Mouse (Mus musculus) hindbrain, postnatal 0 days (tissue): Measurements from ENCODE around the gene Tmem97. TPM values are rescaled to one million over a fixed set of nuclear protein-coding genes. Genes with fewer than 3 reads are reported as not detected.
A peak's percentile ranks its signal among the peaks of the same experiment; 100 is the strongest.

ENCODE experiments used
- ATAC-seq: fragments of 200-750 bp; cut with Nextera tagmentation; 2 replicates; pipeline ENCODE4 v1.8.0; 2017; ENCODE audit warnings: mild to moderate bottlenecking, moderate TSS enrichment, moderate library complexity
- DNase-seq: peaks from one replicate; pipeline ENCODE4 v3.0.0-alpha.2; 2015; ENCODE audit warnings: low spot score
- H3K27ac ChIP-seq: fragments of 300-500 bp; sonication (generic); 2 replicates; pipeline ENCODE4 v1.5.1; 2014; ENCODE audit warnings: mild to moderate bottlenecking
- H3K27me3 ChIP-seq: fragments of 300-500 bp; sonication (generic); 2 replicates; pipeline ENCODE4 v1.6.1; 2014; ENCODE audit warnings: low read length, mixed read lengths; ENCODE audit not compliant: insufficient read depth
- H3K36me3 ChIP-seq: fragments of 300-500 bp; sonication (generic); 2 replicates; pipeline ENCODE4 v1.6.1; 2014; ENCODE audit warnings: low read length, mixed read lengths; ENCODE audit not compliant: insufficient read depth
- H3K4me1 ChIP-seq: fragments of 300-500 bp; sonication (generic); 2 replicates; pipeline ENCODE4 v1.6.1; 2014; ENCODE audit warnings: antibody characterized with exemption, low read length, mixed read lengths; ENCODE audit not compliant: insufficient read depth
- H3K4me2 ChIP-seq: fragments of 300-500 bp; sonication (generic); 2 replicates; pipeline ENCODE4 v1.6.1; 2014; ENCODE audit warnings: low read depth, mild to moderate bottlenecking, low read length, moderate library complexity, mixed read lengths
- H3K4me3 ChIP-seq: fragments of 300-500 bp; sonication (generic); 2 replicates; pipeline ENCODE4 v1.5.1; 2014; ENCODE audit warnings: low read length
- H3K9ac ChIP-seq: fragments of 300-500 bp; sonication (generic); replicated peaks from 2 replicates; pipeline ENCODE4 v1.6.1; 2014; ENCODE audit warnings: mild to moderate bottlenecking, low read length, moderate library complexity, mixed read lengths
- H3K9me3 ChIP-seq: fragments of 300-500 bp; sonication (generic); 2 replicates; pipeline ENCODE4 v1.6.1; 2016; ENCODE audit warnings: low read length, mixed read lengths
- CTCF ChIP-seq: IDR thresholded peaks from 2 replicates; pipeline ENCODE4 v1.5.1; 2016; ENCODE audit warnings: antibody characterized with exemption, control low read depth, low read depth
- WGBS: fragments of 180-500 bp; shearing (Covaris S2); extraction: QIAGEN DNeasy Blood & Tissue Kit; methylation state at CpG from one replicate; pipeline ENCODE4 v1.1.7; 2014; 5-methylcytosine and 5-hydroxymethylcytosine counted together
- polyA plus RNA-seq: library from polyadenylated mRNA; unstranded; fragments of >200 nt; fragmentation: Nextera tagmentation; extraction: Ambion mirVana; gene quantifications from 2 replicates; pipeline ENCODE4 v1.2.1, GENCODE M21; 2015
- total RNA-seq: library from RNA; depleted of rRNA; stranded (reverse); fragments of >200 nt; gene quantifications from 2 replicates; pipeline ENCODE4 v1.2.3, GENCODE M21; 2014

The Tmem97 gene
- total and polyA plus RNA-seq, 2 experiments from 2014 or later: 39.0 to 42.8 TPM

GRCm38 (mm10) chr11:78569806-78570205 is 19.2 kb upstream of the Tmem97 start:
- 64% methylated on average over 3 of the region's 3 CpGs for WGBS
- ATAC-seq: no peak

GRCm38 (mm10) chr11:78568827-78569226 is 18.2 kb upstream of the Tmem97 start:
- H3K9me3 ChIP-seq: no peaks in the 10 kb centered on the region
- no peak for TF ChIP-seq CTCF
- H3K4me2 ChIP-seq: no peak overlapping the region
- no peak for DNase-seq
- H3K36me3 ChIP-seq: peaks cover 26% of the 10 kb centered on the region
- 86% methylated on average over 10 of the region's 10 CpGs for WGBS
- H3K4me1 ChIP-seq: no peaks in the 10 kb centered on the region
- no peak overlapping the region for H3K27ac ChIP-seq
- no peak for ATAC-seq
- H3K27me3 ChIP-seq: no peaks in the 10 kb centered on the region
- no peak overlapping the region for H3K4me3 ChIP-seq
- H3K9ac ChIP-seq: no peak overlapping the region

More at GRCm38 (mm10) chr11:78569806-78570205, 19.2 kb upstream of the Tmem97 start:
- H3K9ac ChIP-seq: no peak overlapping the region
- H3K36me3 ChIP-seq: peaks cover 26% of the 10 kb centered on the region
- TF ChIP-seq CTCF: no peak
- DNase-seq: no peak
- H3K9me3 ChIP-seq: no peaks in the 10 kb centered on the region
- H3K27ac ChIP-seq: no peak overlapping the region
- H3K27me3 ChIP-seq: no peaks in the 10 kb centered on the region
- H3K4me3 ChIP-seq: no peak overlapping the region
- no peaks in the 10 kb centered on the region for H3K4me1 ChIP-seq
- no peak overlapping the region for H3K4me2 ChIP-seq

DNA sequence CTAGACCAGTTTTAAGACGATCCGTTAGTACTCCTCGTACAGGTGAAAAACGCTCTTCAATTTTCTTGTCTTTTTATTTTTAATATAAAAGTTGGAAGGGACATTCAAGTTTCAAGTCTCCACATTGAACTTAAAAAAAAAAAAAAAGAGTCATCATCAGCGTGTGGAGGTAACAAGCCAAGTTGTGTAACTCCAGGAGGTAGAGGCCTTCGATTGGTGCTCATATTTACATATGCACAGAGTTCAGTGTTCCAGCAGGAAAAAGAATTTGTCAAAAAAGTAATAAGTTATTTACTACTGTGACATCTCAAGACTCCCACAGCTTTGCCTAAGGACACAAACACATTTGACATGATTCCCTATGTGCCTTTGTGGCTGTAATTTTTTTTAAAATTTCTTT is 17.0 kb upstream of the Tmem97 start:
- TF ChIP-seq CTCF: no peak
- H3K4me1 ChIP-seq: no peaks in the 10 kb centered on the region
- H3K27me3 ChIP-seq: no peaks in the 10 kb centered on the region
- 89% methylated on average over 6 of the region's 6 CpGs for WGBS
- H3K4me2 ChIP-seq: no peak overlapping the region
- H3K36me3 ChIP-seq: peaks cover 21% of the 10 kb centered on the region
- H3K9me3 ChIP-seq: no peaks in the 10 kb centered on the region
- H3K27ac ChIP-seq: no peak overlapping the region
- H3K4me3 ChIP-seq: no peak overlapping the region
- H3K9ac ChIP-seq: no peak overlapping the region
- no peak for ATAC-seq
- DNase-seq: no peak

GRCm38 (mm10) chr11:78566775-78567174 is 16.2 kb upstream of the Tmem97 start:
- ATAC-seq: no peak
- peaks cover 12% of the 10 kb centered on the region; the same call in 1 of the 2 replicates for H3K36me3 ChIP-seq
- DNase-seq: no peak
- 71% methylated on average over 6 of the region's 6 CpGs for WGBS
- TF ChIP-seq CTCF: no peak
- H3K4me3 ChIP-seq: no peak overlapping the region
- H3K4me2 ChIP-seq: no peak overlapping the region
- no peak overlapping the region for H3K9ac ChIP-seq
- H3K27ac ChIP-seq: no peak overlapping the region
- H3K4me1 ChIP-seq: no peaks in the 10 kb centered on the region
- H3K9me3 ChIP-seq: no peaks in the 10 kb centered on the region
- H3K27me3 ChIP-seq: no peaks in the 10 kb centered on the region

DNA sequence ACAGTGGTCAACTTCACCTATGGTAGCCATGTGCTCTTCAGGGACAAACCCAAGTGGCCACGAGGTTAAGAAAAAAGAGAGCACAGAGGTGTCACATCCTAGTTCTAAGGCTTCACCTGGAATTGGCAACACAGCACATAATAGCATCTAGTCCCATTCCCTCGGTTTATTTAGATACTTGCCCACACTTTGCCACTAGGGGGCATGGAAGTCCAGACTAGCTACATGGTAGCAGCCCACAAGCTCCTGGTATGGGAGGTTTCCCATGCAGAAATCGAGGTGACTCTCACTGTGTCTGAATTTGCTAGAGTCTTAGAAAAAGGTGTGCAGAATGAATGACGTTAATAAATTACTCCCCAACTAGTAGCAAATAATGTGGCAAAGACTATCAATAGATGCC is 9.9 kb upstream of the Tmem97 start:
- Histone ChIP-seq H3K27ac (no peak overlapping the region), H3K27me3 (no peaks in the 10 kb centered on the region), H3K36me3 (no peaks in the 10 kb centered on the region), H3K4me3 (no peak overlapping the region), H3K4me2 (no peak overlapping the region), H3K4me1 (no peaks in the 10 kb centered on the region), H3K9ac (no peak overlapping the region), H3K9me3 (no peaks in the 10 kb centered on the region)
- TF ChIP-seq CTCF: peak; percentile 94
- WGBS: 12% methylated on average over 4 of the region's 4 CpGs
- DNase-seq (peak; percentile 93), ATAC-seq (peak; percentile 77)

GRCm38 (mm10) chr11:78557241-78557640 is 6.7 kb upstream of the Tmem97 start:
- DNase-seq: no peak
- Histone ChIP-seq H3K4me3 (no peak overlapping the region), H3K4me1 (no peaks in the 10 kb centered on the region), H3K4me2 (no peak overlapping the region), H3K27me3 (no peaks in the 10 kb centered on the region), H3K9ac (no peak overlapping the region), H3K27ac (no peak overlapping the region), H3K9me3 (no peaks in the 10 kb centered on the region), H3K36me3 (no peaks in the 10 kb centered on the region)
- TF ChIP-seq CTCF: peak; percentile 56
- no peak for ATAC-seq
- 60% methylated on average over 8 of the region's 8 CpGs for WGBS

- Histone ChIP-seq H3K36me3 (no peaks in the 10 kb centered on the region), H3K27me3 (no peaks in the 10 kb centered on the region), H3K4me1 (no peaks in the 10 kb centered on the region), H3K9me3 (no peaks in the 10 kb centered on the region), H3K4me2 (no peak overlapping the region), H3K4me3 (no peak overlapping the region), H3K9ac (no peak overlapping the region), H3K27ac (no peak overlapping the region)
- no peak for TF ChIP-seq CTCF
- DNase-seq (no peak), ATAC-seq (no peak)
- WGBS: 83% methylated on average over 4 of the region's 4 CpGs
These were observed 5.5 kb upstream of the Tmem97 start for GRCm38 (mm10) chr11:78556070-78556469.
